Mouse (Mus musculus) lung, adult 18-20 months (tissue): ENCODE results near the gene Dnm3.

Experiments used
- DNase-seq, 2 experiments: peaks; one replicate each; pipeline ENCODE4 v3.0.0; 2022; ENCODE audit warnings: mixed read lengths in 2 of 2

The Dnm3 gene

GRCm38 (mm10) chr1:162053186-162053585, 424.6 kb downstream of the Dnm3 start:
- no peak for DNase-seq

DNA sequence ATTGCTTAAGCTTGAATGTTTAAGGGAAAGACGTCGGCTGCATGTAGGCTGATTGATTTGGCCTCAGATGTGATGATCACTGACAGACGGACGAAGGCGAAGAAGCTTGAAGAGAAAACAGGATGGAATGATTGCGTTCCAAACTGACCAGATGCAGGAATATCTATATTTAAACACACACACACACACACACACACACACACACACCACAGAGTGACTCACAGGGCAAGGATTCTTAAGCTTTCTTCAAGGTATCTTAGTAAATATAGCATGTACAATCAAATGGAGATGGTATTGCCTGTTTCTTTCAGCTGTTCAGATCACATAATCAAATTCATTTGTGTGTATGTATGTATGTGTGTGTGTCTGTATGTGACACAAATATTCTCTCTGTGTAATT, 425.1 kb downstream of the Dnm3 start:
- no peak for DNase-seq

GRCm38 (mm10) chr1:162052138-162052537, 425.7 kb downstream of the Dnm3 start:
- no peak for DNase-seq

GRCm38 (mm10) chr1:162051710-162052109, 426.1 kb downstream of the Dnm3 start:
- DNase-seq: no peak

DNA sequence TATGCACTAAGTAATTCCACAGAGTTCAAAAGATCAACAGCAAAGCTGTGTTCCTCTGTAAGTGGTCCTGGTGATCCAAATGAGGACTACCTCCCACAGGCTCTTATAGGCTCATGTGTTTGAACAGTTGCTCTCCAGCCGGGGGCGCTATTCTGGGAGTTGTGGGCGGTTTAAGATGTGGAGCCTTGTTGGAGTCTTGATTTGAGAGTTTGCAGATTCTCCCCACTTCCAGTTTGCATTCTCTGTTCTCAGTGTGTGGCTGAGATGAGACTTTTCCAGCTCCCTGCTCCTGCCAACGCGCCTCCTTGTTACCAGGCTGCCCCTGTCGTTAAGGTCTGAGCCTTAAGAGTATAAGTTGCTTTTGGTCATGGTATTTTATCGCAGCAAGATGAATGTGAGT, 430.2 kb downstream of the Dnm3 start:
- no peak for DNase-seq

DNA sequence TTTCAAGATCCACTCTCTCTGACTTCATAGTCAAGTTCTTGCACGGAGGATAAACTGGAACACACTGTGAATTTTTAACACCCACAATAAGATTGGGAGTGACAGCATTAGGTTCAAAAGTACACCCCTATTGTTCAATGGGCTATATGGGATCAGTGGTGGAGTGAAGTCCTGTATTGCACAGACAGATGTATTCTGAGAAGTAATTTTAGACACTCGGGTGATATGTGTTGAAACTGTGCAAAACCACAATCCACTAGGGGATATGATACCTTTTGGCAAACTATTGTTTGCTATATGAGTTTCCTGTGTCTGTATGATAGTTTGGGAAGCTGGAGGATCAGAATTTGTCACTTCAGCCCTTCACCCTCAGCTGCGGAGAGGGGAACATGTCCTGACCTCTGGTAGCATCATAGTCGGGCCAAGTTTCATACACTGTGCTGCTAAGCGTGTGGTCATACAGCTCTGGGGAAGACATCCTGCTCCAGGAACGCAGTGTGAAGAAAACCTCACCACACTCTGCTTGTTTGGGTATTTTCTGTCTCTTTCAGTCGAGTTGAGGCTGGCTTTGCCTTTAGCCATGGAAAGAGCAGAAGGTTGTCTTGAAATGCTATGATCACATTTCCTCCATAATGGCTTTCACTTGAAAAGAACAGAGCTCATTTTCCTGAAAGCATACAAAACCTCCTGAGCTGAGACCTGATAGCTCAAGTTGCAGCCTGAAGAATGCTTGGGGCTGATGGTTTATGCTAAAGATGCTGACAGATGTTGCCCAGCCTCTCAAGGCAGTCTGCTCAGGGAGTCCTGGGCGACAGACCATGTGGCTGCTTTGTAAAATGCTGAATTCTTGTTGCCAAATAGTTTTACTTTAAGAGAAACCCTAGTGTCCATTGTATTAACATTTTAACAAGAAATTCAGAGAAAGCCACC, 433.8 kb downstream of the Dnm3 start:
- DNase-seq: no peak

DNA sequence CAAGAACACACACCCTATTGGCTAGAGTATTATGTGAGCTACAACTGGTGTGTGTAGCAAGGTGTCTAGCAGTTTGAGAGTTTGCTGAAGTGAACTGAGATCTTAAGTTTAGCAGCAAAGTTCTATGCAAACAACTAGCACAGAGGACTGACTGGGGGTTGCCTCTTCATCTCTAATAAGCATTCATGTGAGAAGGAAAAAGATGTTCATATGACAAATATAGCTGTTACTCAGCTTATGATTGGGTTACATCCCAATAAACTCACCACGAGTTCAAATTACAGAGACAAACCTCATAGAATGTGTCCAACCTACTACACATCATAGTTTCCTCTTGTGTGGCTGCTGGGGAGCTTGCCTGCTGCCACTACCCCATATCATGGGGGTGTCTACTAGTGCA, 434.6 kb downstream of the Dnm3 start:
- no peak for DNase-seq

GRCm38 (mm10) chr1:162042384-162042783, 435.4 kb downstream of the Dnm3 start:
- DNase-seq: no peak

DNA sequence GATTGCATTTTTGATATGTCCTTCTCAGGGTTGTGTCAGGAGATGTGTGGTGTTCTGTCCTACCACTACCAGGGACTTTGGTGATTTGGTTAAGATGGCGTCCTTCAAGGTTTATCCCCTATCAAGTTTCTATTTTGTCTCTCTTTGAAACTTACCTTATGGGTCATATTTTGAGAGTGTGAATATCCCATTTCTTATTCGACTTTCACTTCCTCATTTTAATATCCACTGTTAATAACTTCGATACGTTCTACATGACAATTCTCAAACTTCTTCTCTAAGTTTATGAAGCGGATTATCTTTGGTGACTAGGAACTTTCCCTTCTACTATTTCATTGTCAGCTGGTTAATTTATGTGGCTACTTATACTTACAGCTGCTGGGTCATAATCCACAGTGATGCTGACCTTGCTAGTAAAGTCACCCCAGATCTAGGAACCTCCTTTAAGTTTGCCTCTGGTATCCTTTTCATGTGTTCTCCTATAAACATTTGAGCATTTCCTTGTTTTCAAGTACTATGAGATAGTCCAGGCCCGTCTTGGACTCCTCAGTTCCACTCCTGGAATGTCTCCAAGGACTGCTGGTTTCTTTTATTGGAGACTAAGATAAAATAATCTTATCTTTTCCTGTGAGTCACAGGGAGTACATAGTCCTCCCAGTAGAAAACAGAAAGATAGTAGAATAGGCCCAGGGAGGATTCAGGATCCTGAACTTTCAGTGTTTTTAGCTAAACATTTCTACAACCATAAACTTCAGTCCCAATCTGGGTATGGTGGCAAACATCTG, 437.2 kb downstream of the Dnm3 start:
- no peak for DNase-seq

- DNase-seq: peak; percentile 13 to 24
Observed at GRCm38 (mm10) chr1:162039808-162040207, 438.0 kb downstream of the Dnm3 start.

DNA sequence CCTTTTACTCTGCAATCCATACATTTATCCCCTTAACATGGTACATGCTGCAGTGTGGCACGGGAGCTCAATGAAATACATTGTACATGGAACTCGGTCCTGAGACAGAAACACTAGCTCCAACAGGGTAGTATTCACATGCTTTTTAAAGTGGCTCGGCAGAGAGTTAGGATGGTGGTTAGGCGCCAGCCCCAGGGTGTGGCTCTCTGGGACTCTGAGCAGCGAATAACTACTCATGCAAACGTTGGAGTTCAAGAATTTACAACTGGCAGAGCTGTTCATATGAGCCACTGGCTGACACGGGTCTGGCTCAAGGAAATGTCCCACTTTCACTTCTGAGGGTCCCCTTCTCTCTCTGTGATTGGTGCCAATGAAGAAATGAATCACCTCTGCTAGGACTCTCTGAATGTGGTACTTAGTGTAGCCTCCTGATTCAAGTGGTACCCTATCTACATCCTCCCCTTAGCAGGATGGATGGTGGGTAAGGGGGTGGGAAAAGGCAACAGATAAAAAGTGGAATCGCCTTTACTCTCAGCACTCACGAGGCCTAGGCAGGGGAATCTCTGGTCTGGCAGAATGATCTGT, 438.7 kb downstream of the Dnm3 start:
- peak; percentile 13 to 14 for DNase-seq

DNA sequence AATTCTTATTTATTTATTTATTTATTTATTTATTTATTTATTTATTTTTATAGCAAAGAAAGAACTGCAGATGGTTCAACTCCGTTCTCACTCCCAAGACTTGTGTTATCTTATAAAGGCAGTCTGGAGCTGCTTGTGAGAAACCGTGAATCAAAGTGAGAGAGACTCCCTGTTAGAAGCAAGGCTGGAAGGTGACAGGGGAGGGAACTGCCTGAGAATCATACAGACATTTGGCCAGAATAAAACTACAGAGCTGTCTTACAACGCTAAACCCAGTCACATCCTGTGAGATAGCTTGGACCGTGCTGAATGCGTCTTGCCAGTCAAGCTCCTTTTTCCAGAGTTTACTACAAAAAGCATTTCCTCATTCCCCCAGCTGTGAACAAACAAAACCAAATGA, 439.4 kb downstream of the Dnm3 start:
- DNase-seq: no peak

DNA sequence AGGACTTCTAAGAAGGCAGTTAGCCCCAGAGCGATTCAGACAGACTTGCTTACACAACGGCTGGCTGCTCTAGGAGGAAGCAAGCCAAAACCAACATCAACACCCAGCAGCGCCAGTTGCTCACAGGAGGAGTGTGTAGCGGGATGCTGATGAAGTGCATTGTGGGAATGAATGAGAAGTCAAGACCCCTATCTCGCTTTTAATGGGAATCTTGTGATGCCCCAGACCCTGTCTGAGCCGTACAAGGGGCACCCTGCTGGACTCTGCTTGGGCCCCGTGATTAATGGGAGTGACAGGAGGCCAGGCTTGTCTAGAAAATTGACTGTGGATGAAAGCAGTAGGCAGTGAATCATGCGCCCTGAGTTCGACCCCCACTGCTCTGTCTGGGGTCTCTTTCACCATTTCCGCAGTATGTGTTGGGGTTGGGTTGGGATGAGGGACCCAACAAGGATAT, 439.8 kb downstream of the Dnm3 start:
- peak; percentile 68 to 74 for DNase-seq

GRCm38 (mm10) chr1:162037185-162037765, 440.6 kb downstream of the Dnm3 start:
- no peak for DNase-seq

DNA sequence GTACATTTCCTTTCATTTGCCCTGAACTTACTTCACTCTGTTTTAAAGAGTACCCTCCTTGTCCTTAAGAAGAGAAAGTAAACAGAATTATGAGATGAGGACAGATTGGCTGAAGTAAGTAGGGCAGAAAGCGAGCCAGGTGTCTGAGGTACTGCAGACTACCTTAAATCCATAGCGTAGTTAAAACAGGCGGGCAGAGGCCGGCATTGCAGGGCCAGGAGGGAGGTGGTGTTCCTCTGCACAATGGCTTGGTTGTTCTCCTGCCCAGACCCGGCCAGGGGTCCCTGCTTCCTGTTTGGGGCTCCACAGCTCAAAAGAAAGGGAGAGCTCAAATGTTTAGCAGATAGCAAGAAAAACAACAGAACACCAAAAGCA, 441.4 kb downstream of the Dnm3 start:
- DNase-seq: no peak

- DNase-seq: no peak
Observed at GRCm38 (mm10) chr1:162035800-162036460, 441.9 kb downstream of the Dnm3 start.

DNA sequence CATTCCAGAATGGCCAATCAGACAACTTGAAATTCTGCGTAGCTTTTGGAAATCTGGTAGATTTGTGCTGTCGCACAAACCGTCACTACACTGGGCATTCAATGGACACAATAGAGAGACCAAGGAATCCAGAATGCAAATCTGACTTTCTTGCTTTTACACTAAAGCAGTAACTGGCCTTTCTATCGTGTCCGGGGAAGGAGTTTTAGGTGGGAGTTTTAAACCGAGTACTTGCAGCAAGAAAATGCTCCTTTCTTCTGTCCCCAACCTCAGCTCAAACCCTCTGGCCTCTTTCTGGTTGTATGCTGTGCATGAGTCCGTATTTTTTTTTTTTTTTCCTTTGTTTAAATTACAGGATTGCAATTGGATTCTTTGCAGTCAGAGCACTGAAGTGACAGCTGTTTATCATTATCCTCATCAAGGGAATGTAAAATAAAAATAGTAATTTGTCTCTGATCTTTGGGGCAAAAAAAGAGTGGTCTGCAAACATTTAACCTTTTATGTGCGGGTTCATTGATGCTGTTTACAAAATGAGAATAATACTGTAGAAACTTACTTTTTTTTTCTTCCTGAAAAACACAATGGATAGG, 454.1 kb downstream of the Dnm3 start:
- no peak for DNase-seq

- no peak for DNase-seq
Observed at GRCm38 (mm10) chr1:162020766-162021165, 457.1 kb downstream of the Dnm3 start.

DNA sequence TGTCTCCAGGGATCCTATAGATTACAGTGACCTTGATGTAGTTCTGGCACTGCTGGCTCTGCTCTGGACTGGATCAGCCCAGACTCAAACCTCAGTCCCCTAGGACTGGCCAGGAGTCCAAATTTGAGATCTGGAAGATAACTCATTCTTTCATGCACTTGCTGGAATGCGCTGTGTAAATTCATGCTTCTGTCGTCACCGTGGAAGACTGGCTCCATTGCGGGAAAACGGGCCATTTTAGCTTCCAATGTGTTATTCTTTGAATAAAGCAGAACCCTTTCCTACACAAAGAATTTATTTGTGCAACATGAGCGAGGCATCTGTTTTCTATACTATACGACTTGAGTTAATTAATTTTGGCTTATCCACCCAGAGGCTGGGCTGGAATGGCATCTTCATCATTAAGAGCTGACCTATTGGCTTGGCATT, 457.5 kb downstream of the Dnm3 start:
- no peak for DNase-seq

DNA sequence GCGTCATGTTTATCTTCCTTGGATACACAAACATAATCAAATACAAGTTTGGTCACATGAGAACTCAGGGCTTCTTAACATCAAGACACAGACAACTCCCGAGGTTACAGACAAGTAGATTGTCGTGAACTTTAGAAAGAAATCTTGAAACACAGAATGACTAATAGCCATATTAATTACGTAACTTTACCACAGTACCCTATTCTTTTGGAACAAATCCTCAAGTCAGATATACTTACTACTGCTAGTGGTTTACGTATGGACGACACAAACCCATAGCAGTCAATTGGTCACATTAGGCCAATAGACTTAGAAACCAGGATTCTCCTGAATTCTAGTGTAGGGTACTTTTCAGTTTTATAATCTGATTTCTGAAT, 459.2 kb downstream of the Dnm3 start:
- no peak for DNase-seq

DNA sequence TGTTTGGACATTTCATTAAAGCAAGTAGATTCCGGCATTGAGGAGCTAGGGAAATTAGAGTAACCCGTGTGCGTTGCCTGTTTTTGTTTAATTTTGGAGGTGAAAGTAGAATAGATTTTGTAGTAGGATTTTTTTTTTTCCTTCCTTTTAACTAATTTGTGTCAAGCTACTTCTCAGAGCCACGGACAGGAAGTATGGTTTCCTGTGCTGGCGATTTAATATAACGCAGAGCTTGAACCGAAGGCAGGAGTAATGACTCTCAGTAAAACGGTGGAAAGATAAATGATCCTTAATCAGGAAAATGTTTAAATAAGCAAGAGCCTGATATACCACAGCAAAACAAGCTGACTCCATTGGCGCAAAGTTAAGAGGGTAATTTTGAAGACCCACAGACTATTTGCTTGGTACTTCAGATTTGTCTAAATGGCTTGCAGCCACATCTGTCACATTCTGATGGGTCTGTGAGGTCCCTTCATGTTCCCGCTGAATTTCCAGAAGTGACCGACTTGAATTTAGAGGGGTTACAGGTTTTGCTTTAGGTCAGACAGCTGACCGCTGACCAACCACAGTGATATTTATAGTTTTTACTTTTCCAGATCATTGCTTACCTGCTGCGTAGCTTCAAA, 459.7 kb downstream of the Dnm3 start:
- DNase-seq: no peak

DNA sequence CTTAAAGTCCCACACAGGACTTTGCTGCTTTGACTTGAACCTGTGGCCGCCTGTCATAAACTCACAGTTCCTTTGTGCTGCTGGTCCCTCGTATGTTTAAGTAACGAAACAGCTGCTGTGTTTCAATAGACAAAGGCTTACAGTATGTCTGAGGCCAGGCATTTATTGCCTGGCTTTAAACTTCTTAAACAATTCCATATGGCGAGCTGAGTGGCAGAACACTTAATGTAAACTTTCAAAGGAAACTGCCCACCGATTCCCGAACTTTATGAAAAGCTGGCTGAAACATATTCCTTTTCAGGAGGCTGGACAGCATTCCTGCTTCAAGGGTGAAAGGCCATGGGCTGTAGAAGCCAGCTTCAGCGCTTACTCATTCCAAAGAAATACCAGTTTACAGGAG, 460.9 kb downstream of the Dnm3 start:
- DNase-seq: no peak
